Mouse (Mus musculus): ENCODE measurements around the gene Slc26a6. TPM values are rescaled to one million over a fixed set of nuclear protein-coding genes. Genes with fewer than 3 reads are reported as not detected.

The Slc26a6 gene
- polyA plus RNA-seq, 1 experiment, result 38.2 TPM

DNA sequence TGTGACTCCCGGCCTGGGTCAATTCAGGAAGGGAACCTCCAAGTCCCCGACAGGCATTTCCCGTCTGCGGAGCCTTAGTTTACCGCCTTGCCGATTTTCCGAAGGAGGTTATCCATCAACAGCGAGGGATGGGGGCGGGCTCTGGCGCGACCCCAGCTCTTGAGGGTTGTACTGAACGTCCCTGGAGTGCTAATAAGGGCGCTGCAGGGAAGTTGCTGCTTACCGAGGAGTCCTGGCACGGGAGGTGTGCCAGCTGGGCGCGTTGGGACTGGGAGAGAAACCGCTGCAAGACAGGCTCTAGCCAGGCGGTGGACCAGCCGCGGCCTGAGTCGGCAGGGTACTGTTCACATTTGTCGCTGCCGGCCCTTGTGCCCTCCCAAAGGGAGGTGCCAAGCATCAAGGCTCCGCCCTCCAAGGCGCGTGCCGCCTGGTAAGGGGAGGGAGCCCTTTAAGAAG is 1.2 kb downstream of the Slc26a6 start:
- peak overlapping the region; percentile 17; the same call in 1 of the 2 replicates for H3K27ac ChIP-seq (ENCODE audit: control insufficient read depth, insufficient read depth, low read length)
- H3K4me3 ChIP-seq (ENCODE audit: control insufficient read depth, insufficient read depth, low read length), result peak overlapping the region; percentile 90
- no peaks in the 10 kb centered on the region for H3K27me3 ChIP-seq (ENCODE audit: control insufficient read depth, insufficient read depth, low read length)
- under 1% methylated on average over 28 of the region's 28 CpGs for WGBS
- peaks cover 4% of the 10 kb centered on the region for H3K4me1 ChIP-seq (replicated peaks; ENCODE audit: control insufficient read depth, insufficient read depth, low read length)
- peak; percentile 39 for TF ChIP-seq POLR2A (IDR thresholded peaks at IDR 0.05; ENCODE audit: control insufficient read depth, extremely low read depth, insufficient read depth, low read length, poor library complexity)
- no peak for TF ChIP-seq CTCF (IDR thresholded peaks at IDR 0.05; ENCODE audit: borderline replicate concordance, control insufficient read depth, extremely low read depth, insufficient read depth, low read length, poor library complexity)
- DNase-seq, result peak; percentile 86
- H3K36me3 ChIP-seq (ENCODE audit: control insufficient read depth, insufficient read depth, low read length), result no peaks in the 10 kb centered on the region

DNA sequence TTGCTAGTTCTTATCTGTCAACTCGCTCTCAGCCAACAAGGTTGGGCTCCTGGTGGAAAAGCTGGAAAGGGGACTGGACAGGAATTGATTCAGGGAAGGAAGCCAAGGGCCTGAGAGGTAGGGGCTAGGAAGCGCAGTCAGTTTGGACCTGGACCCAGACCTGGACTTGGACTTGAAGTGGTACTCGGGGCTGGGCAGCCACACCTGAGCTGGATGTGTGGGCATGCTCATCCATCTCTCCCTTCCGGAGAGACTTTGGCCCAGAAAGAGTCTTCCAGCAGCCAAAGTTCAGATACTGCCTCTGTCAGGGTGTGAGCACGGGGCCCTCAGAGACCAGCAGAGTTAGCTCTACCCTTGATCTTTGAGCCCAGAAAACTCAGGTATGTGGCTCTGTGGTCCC is 2.3 kb downstream of the Slc26a6 start:
- Histone ChIP-seq H3K36me3 (ENCODE audit: control insufficient read depth, insufficient read depth, low read length) (no peaks in the 10 kb centered on the region), H3K4me1 (replicated peaks; ENCODE audit: control insufficient read depth, insufficient read depth, low read length) (peaks cover 4% of the 10 kb centered on the region), H3K27me3 (ENCODE audit: control insufficient read depth, insufficient read depth, low read length) (no peaks in the 10 kb centered on the region), H3K4me3 (ENCODE audit: control insufficient read depth, insufficient read depth, low read length) (no peak overlapping the region), H3K27ac (ENCODE audit: control insufficient read depth, insufficient read depth, low read length) (no peak overlapping the region)
- TF ChIP-seq POLR2A (IDR thresholded peaks at IDR 0.05; ENCODE audit: control insufficient read depth, extremely low read depth, insufficient read depth, low read length, poor library complexity), result no peak
- no peak for TF ChIP-seq CTCF (IDR thresholded peaks at IDR 0.05; ENCODE audit: borderline replicate concordance, control insufficient read depth, extremely low read depth, insufficient read depth, low read length, poor library complexity)
- WGBS, result 94% methylated on average over 5 of the region's 5 CpGs
- DNase-seq, result no peak

DNA sequence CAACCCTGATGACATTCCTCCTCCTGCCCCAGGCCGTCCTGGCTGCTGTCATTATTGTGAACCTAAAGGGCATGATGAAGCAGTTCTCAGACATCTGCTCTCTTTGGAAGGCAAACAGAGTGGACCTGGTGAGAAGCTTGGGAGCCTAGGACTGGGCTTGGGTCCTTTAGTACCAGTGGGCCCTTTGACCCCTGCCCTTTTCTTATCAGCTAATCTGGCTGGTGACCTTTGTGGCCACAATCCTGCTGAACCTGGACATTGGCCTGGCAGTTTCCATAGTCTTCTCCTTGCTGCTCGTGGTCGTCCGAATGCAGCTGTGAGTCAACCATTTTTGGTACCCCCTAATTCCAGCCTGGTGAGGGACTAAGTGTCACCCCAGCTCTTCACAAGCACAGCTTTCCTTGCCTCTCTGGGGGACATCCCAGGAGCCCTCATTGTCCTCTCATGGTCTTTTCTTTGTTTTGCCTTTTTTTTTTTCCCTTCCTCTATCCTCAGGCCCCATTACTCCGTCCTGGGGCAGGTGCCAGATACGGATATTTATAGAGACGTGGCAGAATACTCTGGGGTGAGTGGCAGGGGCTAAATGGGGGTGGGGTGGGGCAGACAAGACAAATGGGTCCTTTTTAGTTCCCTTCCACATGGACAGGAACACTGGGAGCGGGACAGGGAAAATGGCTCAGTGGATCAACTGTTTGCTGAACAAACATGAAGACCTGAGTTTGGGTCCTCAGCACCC is 5.9 kb downstream of the Slc26a6 start:
- 92% methylated on average over 8 of the region's 8 CpGs for WGBS
- H3K36me3 ChIP-seq (ENCODE audit: control insufficient read depth, insufficient read depth, low read length), result no peaks in the 10 kb centered on the region
- no peaks in the 10 kb centered on the region for H3K27me3 ChIP-seq (ENCODE audit: control insufficient read depth, insufficient read depth, low read length)
- no peak for TF ChIP-seq POLR2A (IDR thresholded peaks at IDR 0.05; ENCODE audit: control insufficient read depth, extremely low read depth, insufficient read depth, low read length, poor library complexity)
- no peak for TF ChIP-seq CTCF (IDR thresholded peaks at IDR 0.05; ENCODE audit: borderline replicate concordance, control insufficient read depth, extremely low read depth, insufficient read depth, low read length, poor library complexity)
- H3K4me3 ChIP-seq (ENCODE audit: control insufficient read depth, insufficient read depth, low read length), result no peak overlapping the region
- no peak overlapping the region for H3K27ac ChIP-seq (ENCODE audit: control insufficient read depth, insufficient read depth, low read length)
- no peak for DNase-seq
- no peaks in the 10 kb centered on the region for H3K4me1 ChIP-seq (replicated peaks; ENCODE audit: control insufficient read depth, insufficient read depth, low read length)

DNA sequence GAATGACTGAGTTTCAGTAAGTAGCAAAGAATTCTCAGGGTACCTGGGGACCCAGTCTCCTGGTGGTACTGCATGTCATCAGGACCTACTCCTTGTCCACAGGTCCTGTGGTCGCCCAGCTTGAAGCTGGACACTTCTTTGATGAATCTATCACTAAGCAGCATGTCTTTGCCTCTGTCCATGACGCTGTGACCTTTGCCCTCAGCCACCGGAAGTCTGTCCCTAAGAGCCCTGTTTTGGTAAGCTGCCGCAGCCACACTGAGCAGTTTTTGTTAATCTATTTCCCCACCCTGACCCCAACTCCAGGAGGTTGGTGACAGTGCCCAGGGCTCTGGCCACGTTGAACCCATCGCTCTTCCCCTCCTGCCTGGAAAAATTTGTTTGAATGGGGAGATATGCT is 59.2 kb downstream of the Slc26a6 start:
- no peak for DNase-seq
- Histone ChIP-seq H3K27ac (ENCODE audit: control insufficient read depth, insufficient read depth, low read length) (no peak overlapping the region), H3K36me3 (ENCODE audit: control insufficient read depth, insufficient read depth, low read length) (no peaks in the 10 kb centered on the region), H3K4me1 (replicated peaks; ENCODE audit: control insufficient read depth, insufficient read depth, low read length) (no peaks in the 10 kb centered on the region), H3K4me3 (ENCODE audit: control insufficient read depth, insufficient read depth, low read length) (no peak overlapping the region), H3K27me3 (ENCODE audit: control insufficient read depth, insufficient read depth, low read length) (no peaks in the 10 kb centered on the region)
- 92% methylated on average over 6 of the region's 6 CpGs for WGBS
- TF ChIP-seq CTCF (IDR thresholded peaks at IDR 0.05; ENCODE audit: borderline replicate concordance, control insufficient read depth, extremely low read depth, insufficient read depth, low read length, poor library complexity), result no peak
- no peak for TF ChIP-seq POLR2A (IDR thresholded peaks at IDR 0.05; ENCODE audit: control insufficient read depth, extremely low read depth, insufficient read depth, low read length, poor library complexity)

DNA sequence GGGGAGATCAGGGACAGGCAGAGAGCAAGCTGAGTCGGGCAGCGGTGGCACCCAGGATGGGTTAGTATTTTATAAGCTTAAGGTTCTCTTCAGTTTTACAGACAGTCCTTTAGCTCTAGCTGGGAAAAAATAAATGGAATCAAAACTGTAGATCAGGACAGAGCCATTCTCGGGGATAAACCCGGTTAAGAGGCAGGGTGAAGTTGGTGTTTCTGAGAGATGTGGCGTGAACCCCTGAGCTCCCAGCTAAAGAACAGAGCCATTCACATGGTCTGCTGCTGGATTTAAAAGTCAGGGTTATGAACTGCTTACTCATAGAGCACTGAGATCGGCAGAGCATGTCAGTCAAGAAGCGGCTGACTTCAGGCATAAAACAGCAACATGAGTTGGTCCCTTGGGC is 60.1 kb downstream of the Slc26a6 start:
- DNase-seq, result no peak
- 95% methylated on average over 7 of the region's 7 CpGs for WGBS
- no peak overlapping the region for H3K4me3 ChIP-seq (ENCODE audit: control insufficient read depth, insufficient read depth, low read length)
- no peaks in the 10 kb centered on the region for H3K4me1 ChIP-seq (replicated peaks; ENCODE audit: control insufficient read depth, insufficient read depth, low read length)
- TF ChIP-seq POLR2A (IDR thresholded peaks at IDR 0.05; ENCODE audit: control insufficient read depth, extremely low read depth, insufficient read depth, low read length, poor library complexity), result no peak
- no peaks in the 10 kb centered on the region for H3K27me3 ChIP-seq (ENCODE audit: control insufficient read depth, insufficient read depth, low read length)
- no peaks in the 10 kb centered on the region for H3K36me3 ChIP-seq (ENCODE audit: control insufficient read depth, insufficient read depth, low read length)
- no peak overlapping the region for H3K27ac ChIP-seq (ENCODE audit: control insufficient read depth, insufficient read depth, low read length)

DNA sequence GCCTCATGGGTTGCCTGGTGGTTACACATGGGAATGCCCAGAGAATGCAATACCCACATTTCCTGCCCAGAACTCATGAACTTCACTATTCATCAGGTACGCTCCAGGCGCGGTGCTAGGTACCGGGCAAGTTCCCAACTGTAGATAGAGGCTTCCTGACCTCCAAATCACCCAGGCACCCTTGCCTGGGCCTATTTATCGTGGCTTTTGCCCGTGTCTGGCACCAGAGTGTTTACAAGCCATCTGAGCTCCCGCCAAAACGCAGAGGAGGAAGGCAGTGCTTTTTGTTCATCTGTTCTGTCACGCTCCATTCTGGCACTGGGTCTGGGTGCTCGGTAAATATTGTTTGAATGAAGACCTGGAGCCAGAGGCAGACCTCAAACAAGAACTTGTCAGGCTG is 60.5 kb downstream of the Slc26a6 start:
- no peaks in the 10 kb centered on the region for H3K36me3 ChIP-seq (ENCODE audit: control insufficient read depth, insufficient read depth, low read length)
- H3K4me3 ChIP-seq (ENCODE audit: control insufficient read depth, insufficient read depth, low read length), result no peak overlapping the region
- TF ChIP-seq CTCF (IDR thresholded peaks at IDR 0.05; ENCODE audit: borderline replicate concordance, control insufficient read depth, extremely low read depth, insufficient read depth, low read length, poor library complexity) (no peak), POLR2A (IDR thresholded peaks at IDR 0.05; ENCODE audit: control insufficient read depth, extremely low read depth, insufficient read depth, low read length, poor library complexity) (no peak)
- no peaks in the 10 kb centered on the region for H3K4me1 ChIP-seq (replicated peaks; ENCODE audit: control insufficient read depth, insufficient read depth, low read length)
- WGBS, result 88% methylated on average over 10 of the region's 10 CpGs
- H3K27ac ChIP-seq (ENCODE audit: control insufficient read depth, insufficient read depth, low read length), result no peak overlapping the region
- no peaks in the 10 kb centered on the region for H3K27me3 ChIP-seq (ENCODE audit: control insufficient read depth, insufficient read depth, low read length)
- no peak for DNase-seq

DNA sequence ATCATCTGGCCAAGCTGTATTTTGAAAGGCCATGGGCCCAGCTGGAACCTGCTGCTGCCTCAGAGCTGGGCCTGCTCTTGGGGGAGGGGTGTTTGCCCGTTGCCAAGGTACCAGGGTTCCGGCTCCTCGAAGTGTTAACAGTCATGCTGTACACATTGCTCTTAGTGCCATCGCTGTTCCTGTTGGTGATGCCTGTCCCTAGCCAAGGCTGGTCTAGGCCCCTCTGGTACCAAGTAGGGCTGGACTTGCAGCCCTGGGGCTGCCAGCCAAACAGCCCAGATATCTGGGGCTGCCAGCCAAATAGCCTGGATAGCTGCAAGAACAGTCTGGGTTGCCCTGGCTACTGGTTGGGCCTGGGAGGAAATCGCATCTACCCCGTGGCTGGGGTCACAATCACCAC is 61.4 kb downstream of the Slc26a6 start, which contains the start of gene Tmem89:
Gene Tmem89, plus strand, starts transcription at position 129 of the 400 bp plus-strand sequence.
- Histone ChIP-seq H3K27ac (ENCODE audit: control insufficient read depth, insufficient read depth, low read length) (no peak within 1 kb of the TSS), H3K4me1 (replicated peaks; ENCODE audit: control insufficient read depth, insufficient read depth, low read length) (no peaks in the 10 kb centered on the region), H3K27me3 (ENCODE audit: control insufficient read depth, insufficient read depth, low read length) (no peaks in the 10 kb centered on the region), H3K36me3 (ENCODE audit: control insufficient read depth, insufficient read depth, low read length) (no peaks in the 10 kb centered on the region), H3K4me3 (ENCODE audit: control insufficient read depth, insufficient read depth, low read length) (no peak within 1 kb of the TSS)
- TF ChIP-seq CTCF (IDR thresholded peaks at IDR 0.05; ENCODE audit: borderline replicate concordance, control insufficient read depth, extremely low read depth, insufficient read depth, low read length, poor library complexity), result no peak
- 87% methylated on average over 6 of the region's 6 CpGs for WGBS
- no peak for DNase-seq
